Mouse (Mus musculus): ENCODE measurements around the gene Cul9. TPM values are rescaled to one million over a fixed set of nuclear protein-coding genes. Genes with fewer than 3 reads are reported as not detected.

Cul9 gene
- polyA plus RNA-seq, 1 experiment from 2014 or later: 7.6 TPM

DNA sequence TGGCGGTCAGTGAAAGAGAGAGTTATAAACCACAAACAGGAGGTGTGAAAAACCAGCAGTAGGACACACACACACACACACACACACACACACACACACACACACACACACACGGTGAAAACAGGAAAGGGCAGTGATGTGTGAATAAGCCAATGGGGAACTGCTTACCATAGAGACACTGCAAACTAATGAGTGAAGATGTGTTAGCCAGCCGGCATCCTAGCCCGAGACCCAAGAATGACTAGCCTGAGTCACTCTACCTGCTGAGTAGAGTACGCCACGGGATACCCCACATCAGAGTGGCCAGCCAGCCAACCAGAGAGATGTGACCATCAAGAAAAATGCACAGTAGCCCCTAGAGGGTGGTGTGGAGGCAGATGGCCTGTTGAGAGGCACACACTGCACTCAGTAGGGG lies 61.7 kb downstream of the Cul9 start:
- Histone ChIP-seq H3K4me1 (ENCODE audit: control insufficient read depth, insufficient read depth, low read length) (peaks cover 31% of the 10 kb centered on the region), H3K9ac (ENCODE audit: low read length) (peak overlapping the region; percentile 59), H3K9me3 (replicated peaks; ENCODE audit: control insufficient read depth, low read length) (no peaks in the 10 kb centered on the region), H3K4me2 (ENCODE audit: low read length) (peak overlapping the region; percentile 64), H3K4me3 (ENCODE audit: low read depth, low read length) (peak overlapping the region; percentile 27), H3K36me3 (ENCODE audit: control insufficient read depth, insufficient read depth, low read length) (peaks cover 24% of the 10 kb centered on the region), H3K27ac (ENCODE audit: low read depth, low read length) (0 out of 2 replicates have a peak overlapping the region, but pooled peaks have one; percentile 9), H3K27me3 (replicated peaks; ENCODE audit: control insufficient read depth, insufficient read depth, low read length) (no peaks in the 10 kb centered on the region; the same call in 1 of the 2 replicates)
- WGBS: 8% methylated on average over 6 of the region's 6 CpGs
- ATAC-seq: no peak
- no peak for DNase-seq (ENCODE audit: low spot score)

DNA sequence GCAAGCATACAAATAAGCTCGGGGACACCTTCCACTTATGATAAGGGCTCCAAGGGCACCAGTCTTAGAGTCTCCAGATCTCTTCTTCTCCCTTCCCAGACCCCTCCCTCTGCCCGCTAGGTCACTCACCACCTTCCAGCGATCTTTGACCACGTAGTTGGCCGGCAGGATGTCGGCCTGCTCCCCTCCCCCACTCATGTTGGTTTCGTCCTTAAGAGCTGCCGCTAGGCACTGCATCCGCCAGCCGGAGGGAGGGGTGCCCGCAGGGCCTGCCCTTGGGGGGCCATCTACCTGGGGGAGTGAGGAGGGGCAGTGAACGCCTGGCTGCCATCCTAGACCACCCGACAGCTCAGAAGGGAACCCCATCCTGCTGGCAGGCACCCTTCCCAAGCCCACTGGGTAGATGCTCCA lies 62.2 kb downstream of the Cul9 start:
- H3K4me1 ChIP-seq (ENCODE audit: control insufficient read depth, insufficient read depth, low read length): peaks cover 31% of the 10 kb centered on the region
- peak overlapping the region; percentile 27 for H3K4me3 ChIP-seq (ENCODE audit: low read depth, low read length)
- no peaks in the 10 kb centered on the region for H3K9me3 ChIP-seq (replicated peaks; ENCODE audit: control insufficient read depth, low read length)
- 0 out of 2 replicates have a peak, but pooled peaks have one; percentile 2 for ATAC-seq
- peaks cover 29% of the 10 kb centered on the region for H3K36me3 ChIP-seq (ENCODE audit: control insufficient read depth, insufficient read depth, low read length)
- peak overlapping the region; percentile 64 for H3K4me2 ChIP-seq (ENCODE audit: low read length)
- peak overlapping the region; percentile 59 for H3K9ac ChIP-seq (ENCODE audit: low read length)
- DNase-seq (ENCODE audit: low spot score): no peak
- 3% methylated on average over 13 of the region's 13 CpGs for WGBS
- no peaks in the 10 kb centered on the region; the same call in 1 of the 2 replicates for H3K27me3 ChIP-seq (replicated peaks; ENCODE audit: control insufficient read depth, insufficient read depth, low read length)
- H3K27ac ChIP-seq (ENCODE audit: low read depth, low read length): no peak overlapping the region

DNA sequence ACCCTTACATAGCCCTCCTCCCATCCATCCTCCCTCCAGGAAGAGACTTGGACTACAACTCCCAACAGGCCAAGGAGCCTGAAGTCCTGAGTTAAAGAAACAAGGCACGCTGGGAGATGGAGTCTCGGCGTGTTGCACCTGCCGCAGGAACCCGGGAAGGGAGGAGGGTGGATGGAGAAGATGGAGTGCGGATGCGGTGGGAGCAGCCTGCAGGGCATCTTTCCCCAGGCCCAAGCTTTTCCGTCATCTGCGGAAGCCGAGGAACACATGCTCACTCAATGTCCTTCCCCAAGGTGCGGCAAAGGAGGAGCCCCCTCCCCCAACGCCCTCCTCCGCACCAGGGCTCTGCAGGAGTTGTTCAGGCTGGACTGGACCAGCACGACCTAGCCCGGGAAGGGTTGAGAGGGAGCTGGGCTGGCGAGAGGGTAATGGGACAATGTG lies 62.6 kb downstream of the Cul9 start:
- peak; percentile 61 for ATAC-seq
- Histone ChIP-seq H3K4me3 (ENCODE audit: low read depth, low read length) (peak overlapping the region; percentile 27), H3K9me3 (replicated peaks; ENCODE audit: control insufficient read depth, low read length) (no peaks in the 10 kb centered on the region), H3K27me3 (replicated peaks; ENCODE audit: control insufficient read depth, insufficient read depth, low read length) (no peaks in the 10 kb centered on the region; the same call in 1 of the 2 replicates), H3K9ac (ENCODE audit: low read length) (peak overlapping the region; percentile 59), H3K4me2 (ENCODE audit: low read length) (peak overlapping the region; percentile 64), H3K4me1 (ENCODE audit: control insufficient read depth, insufficient read depth, low read length) (peaks cover 31% of the 10 kb centered on the region), H3K36me3 (ENCODE audit: control insufficient read depth, insufficient read depth, low read length) (peaks cover 33% of the 10 kb centered on the region), H3K27ac (ENCODE audit: low read depth, low read length) (no peak overlapping the region)
- peak; percentile 80 for DNase-seq (ENCODE audit: low spot score)
- 3% methylated on average over 16 of the region's 16 CpGs for WGBS

DNA sequence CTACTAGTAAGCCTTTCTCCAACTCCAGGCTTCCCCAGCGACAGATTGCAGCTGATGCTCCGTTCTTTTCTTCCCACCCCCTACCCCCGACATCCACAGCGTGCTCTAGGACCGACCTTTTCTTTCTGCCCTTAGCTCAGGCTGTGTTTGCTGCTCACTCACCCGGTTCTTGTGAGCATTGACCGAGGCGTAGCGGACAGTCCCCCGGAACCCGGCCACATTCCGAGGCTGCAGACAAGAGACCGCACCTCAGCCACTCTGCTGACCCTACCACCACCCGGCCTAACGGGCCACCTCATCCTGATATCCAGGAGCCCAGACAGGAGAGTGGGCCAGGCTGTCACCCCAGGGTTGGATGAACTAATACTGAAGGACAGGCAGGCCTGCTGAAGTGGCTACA lies 68.9 kb downstream of the Cul9 start:
- Histone ChIP-seq H3K4me3 (ENCODE audit: low read depth, low read length) (no peak overlapping the region), H3K4me2 (ENCODE audit: low read length) (no peak overlapping the region), H3K9me3 (replicated peaks; ENCODE audit: control insufficient read depth, low read length) (no peaks in the 10 kb centered on the region), H3K9ac (ENCODE audit: low read length) (no peak overlapping the region), H3K36me3 (ENCODE audit: control insufficient read depth, insufficient read depth, low read length) (peaks cover 82% of the 10 kb centered on the region), H3K4me1 (ENCODE audit: control insufficient read depth, insufficient read depth, low read length) (no peaks in the 10 kb centered on the region), H3K27ac (ENCODE audit: low read depth, low read length) (no peak overlapping the region), H3K27me3 (replicated peaks; ENCODE audit: control insufficient read depth, insufficient read depth, low read length) (no peaks in the 10 kb centered on the region)
- ATAC-seq: no peak
- no peak for DNase-seq (ENCODE audit: low spot score)
- 91% methylated on average over 15 of the region's 15 CpGs for WGBS

DNA sequence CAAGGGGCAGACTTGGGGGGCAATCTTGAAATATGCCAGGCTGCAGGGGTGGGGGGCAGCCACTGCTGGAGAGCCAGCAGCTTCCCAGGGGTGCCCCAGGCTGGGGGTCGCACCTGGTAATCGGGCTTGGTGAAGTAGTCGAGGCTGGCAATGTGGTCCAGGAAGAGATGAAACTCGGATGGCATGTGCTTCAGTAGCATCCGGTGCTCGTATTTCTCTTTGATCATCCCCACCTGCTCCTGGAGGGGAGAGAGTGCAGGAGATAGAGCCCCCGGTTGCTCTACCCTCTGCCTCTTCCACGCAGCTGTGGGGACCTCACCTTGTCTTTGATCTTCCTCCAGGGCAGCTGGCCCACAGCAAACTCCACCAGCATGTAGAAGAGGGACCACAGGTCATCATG lies 69.6 kb downstream of the Cul9 start:
- WGBS: 90% methylated on average over 8 of the region's 8 CpGs
- no peak for DNase-seq (ENCODE audit: low spot score)

DNA sequence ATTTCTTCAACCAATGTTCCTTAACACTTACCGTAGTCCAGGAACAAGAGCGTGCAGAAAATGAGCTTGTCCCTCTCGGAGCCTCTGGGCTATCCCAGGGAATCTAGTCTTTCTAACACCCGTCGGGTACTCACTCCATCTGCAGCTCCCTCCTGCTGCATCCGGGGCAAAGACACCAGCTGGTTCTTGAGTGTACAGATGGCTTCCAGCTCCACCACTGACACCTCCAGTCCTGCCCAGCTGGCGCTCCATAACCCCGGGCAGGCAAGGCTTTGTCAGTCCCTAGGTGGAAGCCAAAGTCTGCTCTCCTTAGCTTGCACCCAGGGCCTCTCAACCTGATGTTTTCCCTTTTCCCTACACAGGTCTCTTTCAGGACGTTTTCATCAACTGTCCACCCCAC lies 78.4 kb downstream of the Cul9 start:
- H3K9ac ChIP-seq (ENCODE audit: low read length): no peak overlapping the region
- WGBS: 63% methylated on average over 9 of the region's 9 CpGs
- no peak overlapping the region for H3K4me3 ChIP-seq (ENCODE audit: low read depth, low read length)
- no peaks in the 10 kb centered on the region for H3K9me3 ChIP-seq (replicated peaks; ENCODE audit: control insufficient read depth, low read length)
- ATAC-seq: peak; percentile 56
- DNase-seq (ENCODE audit: low spot score): peak; percentile 61
- H3K27ac ChIP-seq (ENCODE audit: low read depth, low read length): peak overlapping the region; percentile 46; the same call in 1 of the 2 replicates
- no peaks in the 10 kb centered on the region for H3K27me3 ChIP-seq (replicated peaks; ENCODE audit: control insufficient read depth, insufficient read depth, low read length)
- no peak overlapping the region for H3K4me2 ChIP-seq (ENCODE audit: low read length)
- no peaks in the 10 kb centered on the region for H3K4me1 ChIP-seq (ENCODE audit: control insufficient read depth, insufficient read depth, low read length)
- peaks cover 90% of the 10 kb centered on the region for H3K36me3 ChIP-seq (ENCODE audit: control insufficient read depth, insufficient read depth, low read length)

More for the DNA sequence above, 69.6 kb downstream of the Cul9 start:
- no peak overlapping the region for H3K4me2 ChIP-seq (ENCODE audit: low read length)
- ATAC-seq: no peak
- H3K27me3 ChIP-seq (replicated peaks; ENCODE audit: control insufficient read depth, insufficient read depth, low read length): no peaks in the 10 kb centered on the region
- no peaks in the 10 kb centered on the region for H3K4me1 ChIP-seq (ENCODE audit: control insufficient read depth, insufficient read depth, low read length)
- peaks cover 88% of the 10 kb centered on the region for H3K36me3 ChIP-seq (ENCODE audit: control insufficient read depth, insufficient read depth, low read length)
- H3K27ac ChIP-seq (ENCODE audit: low read depth, low read length): no peak overlapping the region
- no peaks in the 10 kb centered on the region for H3K9me3 ChIP-seq (replicated peaks; ENCODE audit: control insufficient read depth, low read length)
- H3K4me3 ChIP-seq (ENCODE audit: low read depth, low read length): no peak overlapping the region
- no peak overlapping the region for H3K9ac ChIP-seq (ENCODE audit: low read length)

DNA sequence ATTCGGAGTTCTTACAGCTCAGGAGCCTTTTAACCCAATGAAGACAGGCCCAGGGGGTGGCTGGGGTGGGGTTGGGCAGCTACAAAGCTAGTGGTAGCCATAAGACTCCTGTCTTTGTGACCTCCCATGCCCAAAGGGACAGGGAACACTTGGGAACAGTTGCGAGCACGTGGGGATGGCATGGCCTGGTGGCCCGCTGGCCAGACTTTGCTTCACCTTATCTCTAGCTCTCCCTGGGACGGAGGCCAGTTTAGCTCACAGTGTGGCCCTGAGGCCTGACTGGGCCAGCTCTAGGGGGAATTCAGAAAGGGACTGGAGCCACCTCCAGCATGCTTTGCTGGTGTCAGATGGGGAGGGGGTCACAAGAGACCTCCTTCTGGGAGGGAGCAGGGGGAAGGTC lies 84.0 kb downstream of the Cul9 start:
- Histone ChIP-seq H3K4me1 (ENCODE audit: control insufficient read depth, insufficient read depth, low read length) (no peaks in the 10 kb centered on the region), H3K9me3 (replicated peaks; ENCODE audit: control insufficient read depth, low read length) (no peaks in the 10 kb centered on the region), H3K27me3 (replicated peaks; ENCODE audit: control insufficient read depth, insufficient read depth, low read length) (no peaks in the 10 kb centered on the region), H3K4me2 (ENCODE audit: low read length) (no peak overlapping the region), H3K9ac (ENCODE audit: low read length) (no peak overlapping the region), H3K36me3 (ENCODE audit: control insufficient read depth, insufficient read depth, low read length) (peaks cover 66% of the 10 kb centered on the region), H3K4me3 (ENCODE audit: low read depth, low read length) (no peak overlapping the region), H3K27ac (ENCODE audit: low read depth, low read length) (no peak overlapping the region)
- DNase-seq (ENCODE audit: low spot score) (no peak), ATAC-seq (no peak)
- WGBS: 93% methylated on average over 5 of the region's 5 CpGs

DNA sequence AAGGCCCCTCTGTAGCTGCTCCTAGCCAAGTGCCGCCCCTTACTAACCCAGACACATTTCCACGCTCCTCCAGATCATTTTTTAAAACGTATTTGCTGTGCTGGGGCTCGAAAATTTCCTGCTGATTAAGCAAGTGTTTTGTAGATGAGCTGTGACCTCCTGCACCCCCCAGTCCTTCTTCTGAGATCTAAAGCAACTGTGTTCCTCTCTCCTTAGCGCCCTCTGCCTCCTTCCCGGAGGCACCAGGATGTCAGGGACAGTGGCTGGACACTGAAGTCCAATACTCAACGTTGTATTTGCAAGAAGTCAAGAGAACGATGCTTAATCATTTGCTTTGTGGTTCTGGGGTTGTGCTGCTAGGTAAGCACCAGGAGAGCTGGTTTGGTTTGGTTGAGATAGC lies 84.8 kb downstream of the Cul9 start:
- H3K4me3 ChIP-seq (ENCODE audit: low read depth, low read length): no peak overlapping the region
- no peak overlapping the region for H3K4me2 ChIP-seq (ENCODE audit: low read length)
- DNase-seq (ENCODE audit: low spot score) (no peak), ATAC-seq (no peak)
- no peak overlapping the region for H3K27ac ChIP-seq (ENCODE audit: low read depth, low read length)
- H3K27me3 ChIP-seq (replicated peaks; ENCODE audit: control insufficient read depth, insufficient read depth, low read length): 0 out of 2 replicates have a peak, but pooled peaks cover under 1% of the 10 kb centered on the region
- 30% methylated on average over 8 of the region's 8 CpGs for WGBS
- no peaks in the 10 kb centered on the region for H3K9me3 ChIP-seq (replicated peaks; ENCODE audit: control insufficient read depth, low read length)
- H3K9ac ChIP-seq (ENCODE audit: low read length): 0 out of 2 replicates have a peak overlapping the region, but pooled peaks have one; percentile 21
- peaks cover 57% of the 10 kb centered on the region for H3K36me3 ChIP-seq (ENCODE audit: control insufficient read depth, insufficient read depth, low read length)
- H3K4me1 ChIP-seq (ENCODE audit: control insufficient read depth, insufficient read depth, low read length): no peaks in the 10 kb centered on the region

DNA sequence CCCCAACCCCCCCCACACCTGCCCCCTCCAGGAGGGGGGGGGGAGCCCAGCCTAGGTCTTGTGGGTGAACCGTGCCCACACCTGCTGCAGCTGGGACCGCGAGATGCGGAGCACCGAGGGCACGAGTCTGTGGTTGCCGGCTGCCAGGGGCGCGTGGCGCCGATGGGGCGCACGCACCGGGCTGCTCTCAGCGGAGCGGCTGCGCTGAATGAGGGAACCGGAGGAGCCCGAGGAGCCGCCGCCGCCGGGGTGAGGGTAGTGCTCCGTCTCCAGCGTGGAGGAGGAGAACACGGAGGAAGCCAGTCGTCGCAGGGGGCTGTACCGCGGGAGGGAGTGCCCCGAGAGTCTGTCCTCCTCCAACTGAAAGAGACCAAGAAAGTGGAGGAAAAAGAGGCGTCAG lies 85.5 kb downstream of the Cul9 start:
- Histone ChIP-seq H3K4me2 (ENCODE audit: low read length) (no peak overlapping the region), H3K4me3 (ENCODE audit: low read depth, low read length) (no peak overlapping the region), H3K4me1 (ENCODE audit: control insufficient read depth, insufficient read depth, low read length) (peaks cover 2% of the 10 kb centered on the region), H3K9ac (ENCODE audit: low read length) (0 out of 2 replicates have a peak overlapping the region, but pooled peaks have one; percentile 21), H3K9me3 (replicated peaks; ENCODE audit: control insufficient read depth, low read length) (no peaks in the 10 kb centered on the region), H3K36me3 (ENCODE audit: control insufficient read depth, insufficient read depth, low read length) (peaks cover 52% of the 10 kb centered on the region), H3K27ac (ENCODE audit: low read depth, low read length) (no peak overlapping the region), H3K27me3 (replicated peaks; ENCODE audit: control insufficient read depth, insufficient read depth, low read length) (peaks cover 7% of the 10 kb centered on the region; the same call in 1 of the 2 replicates)
- DNase-seq (ENCODE audit: low spot score): no peak
- WGBS: 7% methylated on average over 31 of the region's 32 CpGs
- ATAC-seq: no peak
